Mouse (Mus musculus) megakaryocyte progenitor cell, adult 5-6 weeks (primary cell): ENCODE data around the gene Anapc1. TPM values are rescaled to one million over a fixed set of nuclear protein-coding genes. Genes with fewer than 3 reads are reported as not detected.

Experiments used
- ATAC-seq: replicated peaks from 2 replicates; pipeline ENCODE4 v1.8.0; 2016; ENCODE audit warnings: mild to moderate bottlenecking, moderate TSS enrichment, inconsistent platforms; ENCODE audit not compliant: poor library complexity
- total RNA-seq, 2 experiments: library from RNA; stranded (forward) in 1 of 2; stranded (reverse) in 1 of 2; fragments of 157-497, 149-512 nt in 1 of 2; fragments of 200-1000 nt in 1 of 2; gene quantifications; 2 replicates each; pipeline versions ENCODE4 v1.2.3 to v1.2.4; 2015 to 2017

Anapc1 gene
- total RNA-seq (2015) = 101 and 121 TPM in 2 replicates
- total RNA-seq (2017) = 99.2 and 116 TPM in 2 replicates

- ATAC-seq = peak; percentile 98
These were observed at the start of gene Anapc1 for GRCm38 (mm10) chr2:128686921-128687557. Anapc1 (minus strand) TSS chr2:128687391.

GRCm38 (mm10) chr2:128735089-128735488 is 47.9 kb upstream of the Anapc1 start:
- ATAC-seq = no peak

GRCm38 (mm10) chr2:128731951-128732350 is 44.8 kb upstream of the Anapc1 start:
- no peak for ATAC-seq

- no peak for ATAC-seq
These were observed 44.3 kb upstream of the Anapc1 start for GRCm38 (mm10) chr2:128731514-128731913.

GRCm38 (mm10) chr2:128729141-128729540 is 42.0 kb upstream of the Anapc1 start:
- ATAC-seq = no peak

- ATAC-seq = no peak
These were observed 40.9 kb upstream of the Anapc1 start for GRCm38 (mm10) chr2:128728066-128728465.

GRCm38 (mm10) chr2:128727552-128727951 is 40.4 kb upstream of the Anapc1 start:
- no peak for ATAC-seq

- no peak for ATAC-seq
These were observed 39.4 kb upstream of the Anapc1 start for GRCm38 (mm10) chr2:128726626-128727025.

GRCm38 (mm10) chr2:128726067-128726466 is 38.9 kb upstream of the Anapc1 start:
- no peak for ATAC-seq

GRCm38 (mm10) chr2:128722106-128722710 is 35.0 kb upstream of the Anapc1 start:
- ATAC-seq = no peak

- no peak for ATAC-seq
These were observed 32.2 kb upstream of the Anapc1 start for GRCm38 (mm10) chr2:128719380-128719779.

- no peak for ATAC-seq
These were observed 28.8 kb upstream of the Anapc1 start for GRCm38 (mm10) chr2:128715979-128716378.

GRCm38 (mm10) chr2:128714724-128715241 is 27.6 kb upstream of the Anapc1 start:
- ATAC-seq = no peak

- ATAC-seq = no peak
These were observed 26.4 kb upstream of the Anapc1 start for GRCm38 (mm10) chr2:128713548-128714003.

GRCm38 (mm10) chr2:128712940-128713339 is 25.7 kb upstream of the Anapc1 start:
- ATAC-seq = no peak

- no peak for ATAC-seq
These were observed 23.4 kb upstream of the Anapc1 start for GRCm38 (mm10) chr2:128710609-128711008.

GRCm38 (mm10) chr2:128709264-128709663 is 22.1 kb upstream of the Anapc1 start:
- no peak for ATAC-seq

GRCm38 (mm10) chr2:128704474-128704873 is 17.3 kb upstream of the Anapc1 start:
- ATAC-seq = no peak

GRCm38 (mm10) chr2:128699201-128699885 is 12.2 kb upstream of the Anapc1 start:
- ATAC-seq = no peak

GRCm38 (mm10) chr2:128698693-128699181 is 11.5 kb upstream of the Anapc1 start, which contains the start of gene Mertk:
Mertk (plus strand) TSS chr2:128698956.
- peak; percentile 19; the same call in 1 of the 2 replicates for ATAC-seq

GRCm38 (mm10) chr2:128698140-128698692 is 11.0 kb upstream of the Anapc1 start:
- ATAC-seq = peak; percentile 97
